Mouse (Mus musculus) heart, postnatal 0 days (tissue): Measurements from ENCODE around the gene Proser2.

ENCODE experiments used
- CTCF ChIP-seq: IDR thresholded peaks from 2 replicates; pipeline ENCODE4 v1.5.1; 2016; ENCODE audit warnings: antibody characterized with exemption, control low read depth, low read depth
- EP300 ChIP-seq: IDR thresholded peaks from 2 replicates; pipeline ENCODE4 v1.6.1; 2016; ENCODE audit warnings: antibody characterized with exemption, low read depth

- TF ChIP-seq CTCF (no peak), EP300 (peak; percentile 96)
Observed at GRCm38 (mm10) chr2:6112619-6113018, 17.4 kb downstream of the Proser2 start.
